Mouse (Mus musculus): ENCODE measurements at regions not wholly inside any gene's neighbourhood (a gene's known extent, or its start where the extent isn't known, plus 50 kb on each side); places are given as distances from the start of the nearest gene placed in this dataset.

- no peak for TF ChIP-seq ZC3H11A (IDR thresholded peaks at IDR 0.05; ENCODE audit: low read depth, low read length)
- TF ChIP-seq POLR2A (IDR thresholded peaks at IDR 0.05; ENCODE audit: control insufficient read depth in 1 of 2, insufficient read depth in 1 of 2, low read depth in 1 of 2, low read length in 2 of 2, poor library complexity in 1 of 2), result no peak
- TF ChIP-seq CTCF (IDR thresholded peaks at IDR 0.05 in 2 of 3, conservative IDR thresholded peaks at IDR 0.05 in 1 of 3; ENCODE audit: control insufficient read depth in 1 of 3, insufficient read depth in 1 of 3, low read depth in 2 of 3, low read length in 3 of 3, poor library complexity in 1 of 3, severe bottlenecking in 1 of 3), result no peak
- TF ChIP-seq MEF2A (IDR thresholded peaks at IDR 0.05; ENCODE audit: extremely low read depth, insufficient replicate concordance, low read depth, low read length, poor library complexity, severe bottlenecking), result no peak
Measured at GRCm38 (mm10) chr8:126735488-126736440, 142.0 kb upstream of the Irf2bp2 start.
